10 mouse cellular contexts compared by ENCODE assay signal in the genomic region with DNA sequence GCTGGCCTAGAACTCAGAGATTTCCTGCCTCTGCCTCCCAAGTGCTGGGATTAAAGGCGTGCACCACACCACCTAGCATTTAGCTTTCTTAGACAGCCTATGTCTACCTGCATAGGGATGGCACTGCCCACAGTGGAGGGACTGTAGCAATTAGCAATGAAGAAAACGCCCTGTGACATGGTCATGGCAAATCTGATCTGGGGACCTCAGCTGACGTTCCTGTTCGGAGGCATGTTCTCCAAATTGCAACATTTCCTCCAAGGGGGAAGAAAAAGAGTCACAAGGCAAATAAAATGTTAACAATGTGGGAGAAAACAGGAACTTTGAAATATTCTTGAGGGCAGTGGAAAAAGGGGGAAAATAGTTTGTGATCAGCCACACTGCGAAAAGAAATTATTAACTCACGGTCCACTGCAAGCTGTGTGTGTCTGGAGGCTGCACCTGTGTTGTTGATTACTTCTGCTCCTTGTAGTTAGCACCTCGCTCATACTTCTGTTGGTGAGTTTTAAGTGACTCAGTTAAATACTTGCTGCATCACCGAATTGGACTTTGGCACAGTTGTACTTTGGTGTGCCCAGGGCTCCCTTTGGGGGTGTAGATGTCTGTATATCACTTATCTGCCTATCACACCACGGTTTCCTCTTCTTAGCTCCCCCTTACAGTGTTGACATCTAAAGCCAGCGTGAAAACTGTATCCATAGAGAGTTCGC. TPM values are rescaled to one million over a fixed set of nuclear protein-coding genes. Genes with fewer than 3 reads are reported as not detected.
A peak's percentile ranks its signal among the peaks of the same experiment; 100 is the strongest.
DNase-seq lines count a peak whose midpoint lies in the region; ATAC-seq and TF ChIP-seq lines count a peak whose summit lies in the region.
"Had no signal": no experiment of that assay in that cellular context is flagged by ENCODE, and none has a peak within 500 bp of the region (broad histone marks: within the 10 kb centered on the region; RNA-seq: fewer than 3 reads in every experiment).

No protein-coding gene starts in this region.

- H3K4me1 ChIP-seq in lung, postnatal 0 days (ENCODE audit: insufficient read depth, low read depth, low read length), result no peaks in the 10 kb centered on the region
- H3K4me1 ChIP-seq in lung, adult 2 months (ENCODE audit: control insufficient read depth, insufficient read depth, low read length), result no peaks in the 10 kb centered on the region
- peaks cover 10% of the 10 kb centered on the region for H3K4me1 ChIP-seq in kidney, adult 2 months (ENCODE audit: control insufficient read depth, insufficient read depth, low read length)
- H3K4me1 ChIP-seq in liver, embryonic 13.5 days (replicated peaks), result peaks cover 27% of the 10 kb centered on the region
- H3K4me1 ChIP-seq: hindbrain, embryonic 13.5 days had no signal

- TF ChIP-seq POLR2A in lung, adult 2 months (IDR thresholded peaks at IDR 0.05; ENCODE audit: borderline replicate concordance, extremely low read depth, low read depth, low read length), result no peak
- TF ChIP-seq POLR2A in kidney, adult 2 months (IDR thresholded peaks at IDR 0.05; ENCODE audit: low read depth, low read length), result no peak

- 83% methylated on average over 11 of the region's 11 CpGs for WGBS in lung, postnatal 0 days
- WGBS in lung, adult 2 months, result 86% methylated on average over 11 of the region's 11 CpGs
- 51% methylated on average over 11 of the region's 11 CpGs for WGBS in kidney, adult 2 months
- WGBS in liver, embryonic 13.5 days (ENCODE audit: insufficient replicate concordance), result 68% methylated on average over 11 of the region's 11 CpGs

- H3K27me3 ChIP-seq in lung, postnatal 0 days (replicated peaks; ENCODE audit: insufficient read depth, low read length), result no peaks in the 10 kb centered on the region
- H3K27me3 ChIP-seq in kidney, adult 2 months (replicated peaks; ENCODE audit: control insufficient read depth, insufficient read depth, low read length), result no peaks in the 10 kb centered on the region
- no peaks in the 10 kb centered on the region for H3K27me3 ChIP-seq in liver, embryonic 13.5 days
- H3K27me3 ChIP-seq: hindbrain, embryonic 13.5 days had no signal

- no peaks in the 10 kb centered on the region for H3K36me3 ChIP-seq in lung, postnatal 0 days (ENCODE audit: insufficient read depth, low read length)
- H3K36me3 ChIP-seq in kidney, adult 2 months (ENCODE audit: control insufficient read depth, insufficient read depth, low read length), result no peaks in the 10 kb centered on the region
- H3K36me3 ChIP-seq in liver, embryonic 13.5 days, result peaks cover 25% of the 10 kb centered on the region

- DNase-seq in lung, postnatal 0 days (ENCODE audit: low spot score), result peak; percentile 23
- DNase-seq in lung, adult 2 months, result no peak
- DNase-seq in kidney, adult 2 months, result peak; percentile 89
- no peak for DNase-seq in liver, embryonic 13.5 days
- peak; percentile 32 for DNase-seq in yolk sac, embryonic 10.5 days (ENCODE audit: low spot score)
- no peak for DNase-seq in thymus, postnatal 14 days
- DNase-seq in c-Kit-positive CD71-positive TER-119-positive erythroid progenitor cells, embryonic 14.5 days (ENCODE audit: low spot score), result no peak
- DNase-seq: gastrocnemius, postnatal 14 days; lung, embryonic 14.5 days had no signal

- no peak for TF ChIP-seq EP300 in lung, postnatal 0 days (IDR thresholded peaks at IDR 0.05)

- H3K4me2 ChIP-seq in lung, postnatal 0 days (replicated peaks; ENCODE audit: low read depth, low read length), result no peak overlapping the region
- peak overlapping the region; percentile 53 for H3K4me2 ChIP-seq in liver, embryonic 13.5 days
- H3K4me2 ChIP-seq: hindbrain, embryonic 13.5 days; lung, embryonic 14.5 days had no signal

- H3K9me3 ChIP-seq in lung, postnatal 0 days (ENCODE audit: low read length), result no peaks in the 10 kb centered on the region
- no peaks in the 10 kb centered on the region for H3K9me3 ChIP-seq in liver, embryonic 13.5 days (replicated peaks)
- H3K9me3 ChIP-seq: hindbrain, embryonic 13.5 days had no signal

- ATAC-seq in lung, postnatal 0 days, result no peak
- peak; percentile 51 for ATAC-seq in liver, embryonic 13.5 days (ENCODE audit: low read depth)

- no peak for TF ChIP-seq CTCF in lung, postnatal 0 days (IDR thresholded peaks at IDR 0.05)
- no peak for TF ChIP-seq CTCF in lung, adult 2 months (IDR thresholded peaks at IDR 0.05; ENCODE audit: insufficient read depth, low read length)
- TF ChIP-seq CTCF in kidney, adult 2 months (conservative IDR thresholded peaks at IDR 0.05; ENCODE audit: insufficient read depth, insufficient read length, low read depth, low read length), result no peak

- H3K27ac ChIP-seq in lung, postnatal 0 days (ENCODE audit: low read length), result no peak overlapping the region
- H3K27ac ChIP-seq in kidney, adult 2 months (ENCODE audit: insufficient read depth, low read depth, low read length), result peak overlapping the region; percentile 81
- peak overlapping the region; percentile 69 for H3K27ac ChIP-seq in liver, embryonic 13.5 days
- H3K27ac ChIP-seq: hindbrain, embryonic 13.5 days had no signal

- no peak overlapping the region for H3K9ac ChIP-seq in lung, postnatal 0 days (replicated peaks; ENCODE audit: low read depth)
- H3K9ac ChIP-seq in liver, embryonic 13.5 days, result peak overlapping the region; percentile 51
- H3K9ac ChIP-seq: hindbrain, embryonic 13.5 days; lung, embryonic 14.5 days had no signal

- H3K4me3 ChIP-seq in lung, postnatal 0 days (ENCODE audit: low read depth, low read length), result no peak overlapping the region
- no peak overlapping the region for H3K4me3 ChIP-seq in lung, adult 2 months (replicated peaks; ENCODE audit: extremely low read depth, low read depth, low read length)
- H3K4me3 ChIP-seq in kidney, adult 2 months (ENCODE audit: insufficient read depth, low read depth, low read length), result peak overlapping the region; percentile 31
- 0 out of 2 replicates have a peak overlapping the region, but pooled peaks have one; percentile 9 for H3K4me3 ChIP-seq in liver, embryonic 13.5 days (replicated peaks)
- H3K4me3 ChIP-seq: hindbrain, embryonic 13.5 days had no signal

RNA-seq across cellular contexts. Expression of gene Blvra, which starts 9.6 kb away (rescaled TPM):
- polyA plus RNA-seq in lung, postnatal 0 days (2015; fragmentation: Nextera tagmentation; extraction: Ambion mirVana), result 44.3 and 48.8 TPM in 2 replicates
- polyA plus RNA-seq in lung, adult 2 months (2012; rRNA removed), result 5.6 and 13.3 TPM in 2 replicates
- polyA plus RNA-seq in kidney, adult 2 months (2012; rRNA removed), result 30.1 and 43.3 TPM in 2 replicates
- 71.8 and 72.2 TPM in 2 replicates for polyA plus RNA-seq in liver, embryonic 13.5 days (2015; fragmentation: Nextera tagmentation; extraction: Ambion mirVana)

RNA-seq across cellular contexts. Expression of gene Ncaph, which starts 53.7 kb away (rescaled TPM):
- 13.4 and 17.7 TPM in 2 replicates for polyA plus RNA-seq in lung, postnatal 0 days (2015; fragmentation: Nextera tagmentation; extraction: Ambion mirVana)
- 1.6 and 2.9 TPM in 2 replicates for polyA plus RNA-seq in lung, adult 2 months (2012; rRNA removed)
- polyA plus RNA-seq in kidney, adult 2 months (2012; rRNA removed), result 0.34 and 0.61 TPM in 2 replicates
- polyA plus RNA-seq in liver, embryonic 13.5 days (2015; fragmentation: Nextera tagmentation; extraction: Ambion mirVana), result 59.3 and 74.5 TPM in 2 replicates

Comparison
In these comparisons a context has a peak if more than half of its experiments do, and no peak if none do; other contexts are left out.
1. DNase-seq: peak in lung, postnatal 0 days (single experiment), kidney, adult 2 months (single experiment) and yolk sac, embryonic 10.5 days (single experiment); none in lung, adult 2 months (single experiment), liver, embryonic 13.5 days (single experiment), thymus, postnatal 14 days (single experiment) and c-Kit-positive CD71-positive TER-119-positive erythroid progenitor cells, embryonic 14.5 days (single experiment).
2. H3K4me3 ChIP-seq: peak in kidney, adult 2 months (single experiment) and liver, embryonic 13.5 days (single experiment); none in lung, postnatal 0 days (single experiment) and lung, adult 2 months (single experiment).